Mouse (Mus musculus): ENCODE measurements at regions not wholly inside any gene's neighbourhood (a gene's known extent, or its start where the extent isn't known, plus 50 kb on each side); places are given as distances from the start of the nearest gene placed in this dataset.

DNA sequence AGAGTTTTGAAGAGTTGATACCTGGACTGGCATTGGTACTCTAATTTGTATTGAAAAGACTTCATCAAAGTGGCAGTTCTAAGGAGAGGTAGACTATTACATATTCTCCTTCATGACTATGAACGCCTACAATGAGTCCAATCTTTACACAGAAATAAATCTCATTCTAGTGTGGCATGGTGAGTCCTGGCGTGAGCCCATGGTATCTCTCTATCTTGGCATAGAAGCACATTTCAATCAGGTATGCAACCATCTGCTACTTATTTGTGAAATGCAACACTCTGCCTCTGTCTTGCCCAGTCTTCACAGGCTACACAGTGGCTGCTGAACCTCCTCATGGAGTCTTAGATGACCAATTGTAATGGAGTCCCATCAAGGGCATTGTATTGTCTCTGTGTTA lies 661.8 kb upstream of the Pou3f3 start:
- TF ChIP-seq POLR2A (IDR thresholded peaks at IDR 0.05; ENCODE audit: borderline replicate concordance, extremely low read depth, insufficient read depth, insufficient read length, poor library complexity, severe bottlenecking) (no peak), CTCF (IDR thresholded peaks at IDR 0.05; ENCODE audit: borderline replicate concordance, extremely low read depth, insufficient read depth, insufficient read length) (no peak)

Measured in brain, embryonic 14.5 days (tissue).